Mouse (Mus musculus) bone marrow, adult 2 months (tissue): Measurements from ENCODE around the gene Dlg2. TPM values are rescaled to one million over a fixed set of nuclear protein-coding genes. Genes with fewer than 3 reads are reported as not detected.

Experiments used
- H3K27ac ChIP-seq: fragments of 200-500 bp; 2 replicates; pipeline ENCODE4 v1.5.1; 2012; ENCODE audit warnings: low read depth, mild to moderate bottlenecking, control low read depth, inconsistent platforms, low read length; ENCODE audit not compliant: control insufficient read depth, poor library complexity, insufficient read depth
- H3K4me1 ChIP-seq: fragments of 200-500 bp; 2 replicates; pipeline ENCODE4 v1.6.1; 2011; ENCODE audit warnings: low read length; ENCODE audit not compliant: control insufficient read depth, insufficient read depth
- H3K4me3 ChIP-seq: fragments of 200-500 bp; replicated peaks from 2 replicates; pipeline ENCODE3; 2011; ENCODE audit warnings: mild to moderate bottlenecking, low read depth, low read length, control low read depth; ENCODE audit not compliant: control insufficient read depth
- CTCF ChIP-seq: fragments of 200-500 bp; IDR thresholded peaks from 2 replicates; pipeline ENCODE4 v1.5.1; 2011; ENCODE audit warnings: low read length, control low read depth; ENCODE audit not compliant: control insufficient read depth, insufficient read depth
- POLR2A ChIP-seq: fragments of 200-500 bp; IDR thresholded peaks from 2 replicates; pipeline ENCODE4 v1.6.1; 2011; ENCODE audit warnings: low read depth, mild to moderate bottlenecking, control low read depth, low read length, borderline replicate concordance; ENCODE audit not compliant: control insufficient read depth
- WGBS: fragments of 180-500 bp; shearing (Covaris S2); methylation state at CpG from one replicate; pipeline ENCODE4 v1.1.7; 2018; 5-methylcytosine and 5-hydroxymethylcytosine counted together
- polyA plus RNA-seq: library from polyadenylated mRNA; stranded (reverse); fragments of >200 nt; gene quantifications from 2 replicates; pipeline ENCODE4 v1.2.4, GENCODE M21; 2011; ENCODE audit warnings: low replicate concordance; ENCODE audit not compliant: missing spikeins, insufficient read depth, insufficient read length

Dlg2 gene
- polyA plus RNA-seq, 1 experiment = 11.7 TPM

- Histone ChIP-seq H3K4me3 (no peak overlapping the region), H3K27ac (no peak overlapping the region), H3K4me1 (no peaks in the 10 kb centered on the region)
- TF ChIP-seq CTCF = no peak
- no peak for TF ChIP-seq POLR2A
Measured at GRCm38 (mm10) chr7:91687930-91688329, 1211.5 kb downstream of the Dlg2 start.

- H3K4me3 ChIP-seq = no peak overlapping the region
- H3K4me1 ChIP-seq = no peaks in the 10 kb centered on the region
- no peak overlapping the region for H3K27ac ChIP-seq
- WGBS = 78% methylated on average over 2 of the region's 2 CpGs
- TF ChIP-seq POLR2A (no peak), CTCF (no peak)
Measured at GRCm38 (mm10) chr7:91689829-91690228, 1213.4 kb downstream of the Dlg2 start.

DNA sequence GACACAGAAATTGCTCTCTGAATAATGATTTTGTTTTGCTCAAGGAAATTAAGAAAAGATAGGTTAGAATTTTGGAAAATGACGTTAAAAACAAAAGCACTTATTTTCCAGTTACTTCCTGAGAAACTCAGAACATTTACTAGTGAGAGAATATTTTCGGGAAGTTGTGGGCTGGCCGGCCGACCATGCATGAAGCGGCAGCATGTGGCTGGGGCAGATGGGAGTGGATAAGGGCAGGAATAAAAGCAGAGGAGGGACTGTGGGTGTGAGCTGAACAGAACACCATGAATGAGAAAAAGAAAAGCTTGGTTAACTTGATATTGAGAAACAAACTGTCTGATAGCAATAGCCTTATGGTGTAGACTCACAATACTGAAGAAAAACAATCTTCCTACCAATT lies 1233.4 kb downstream of the Dlg2 start:
- TF ChIP-seq CTCF (no peak), POLR2A (no peak)
- Histone ChIP-seq H3K4me3 (no peak overlapping the region), H3K4me1 (no peaks in the 10 kb centered on the region), H3K27ac (no peak overlapping the region)
- WGBS = 18% methylated on average over 5 of the region's 5 CpGs

DNA sequence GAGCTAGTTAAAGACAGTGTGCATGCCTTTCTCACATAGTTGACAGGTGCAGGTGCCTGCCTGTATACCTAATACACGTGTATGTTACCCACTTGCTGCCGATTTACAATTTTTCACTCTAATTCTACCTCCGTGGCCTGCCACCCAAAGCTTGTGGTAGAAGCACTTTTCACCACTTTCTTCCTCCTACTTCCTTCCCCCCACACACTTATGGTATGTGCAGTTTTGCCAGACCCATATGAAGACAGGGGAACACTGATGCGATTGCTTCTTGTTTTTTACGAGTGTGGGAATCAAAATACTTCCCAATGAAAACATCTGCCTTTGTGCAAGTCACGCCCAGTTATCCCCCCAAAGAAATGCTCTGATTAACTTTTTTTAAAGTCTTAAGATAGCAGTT lies 1234.7 kb downstream of the Dlg2 start:
- H3K27ac ChIP-seq = no peak overlapping the region
- TF ChIP-seq POLR2A (no peak), CTCF (no peak)
- WGBS = 17% methylated on average over 6 of the region's 6 CpGs
- no peak overlapping the region for H3K4me3 ChIP-seq
- no peaks in the 10 kb centered on the region for H3K4me1 ChIP-seq

- TF ChIP-seq CTCF = no peak
- TF ChIP-seq POLR2A = no peak
- H3K4me1 ChIP-seq = no peaks in the 10 kb centered on the region
- 79% methylated on average over 1 of the region's 1 CpGs for WGBS
Measured at GRCm38 (mm10) chr7:91715776-91716175, 1239.3 kb downstream of the Dlg2 start.

GRCm38 (mm10) chr7:91716696-91717095 lies 1240.2 kb downstream of the Dlg2 start:
- no peak overlapping the region for H3K4me3 ChIP-seq
- H3K27ac ChIP-seq = no peak overlapping the region
- WGBS = 22% methylated on average over 6 of the region's 6 CpGs
- no peak for TF ChIP-seq POLR2A
- no peak for TF ChIP-seq CTCF
- H3K4me1 ChIP-seq = no peaks in the 10 kb centered on the region

More at GRCm38 (mm10) chr7:91715776-91716175, 1239.3 kb downstream of the Dlg2 start:
- Histone ChIP-seq H3K4me3 (no peak overlapping the region), H3K27ac (no peak overlapping the region)

GRCm38 (mm10) chr7:91720318-91720717 lies 1243.8 kb downstream of the Dlg2 start:
- Histone ChIP-seq H3K4me3 (no peak overlapping the region), H3K4me1 (no peaks in the 10 kb centered on the region), H3K27ac (no peak overlapping the region)
- TF ChIP-seq CTCF = no peak
- no peak for TF ChIP-seq POLR2A

DNA sequence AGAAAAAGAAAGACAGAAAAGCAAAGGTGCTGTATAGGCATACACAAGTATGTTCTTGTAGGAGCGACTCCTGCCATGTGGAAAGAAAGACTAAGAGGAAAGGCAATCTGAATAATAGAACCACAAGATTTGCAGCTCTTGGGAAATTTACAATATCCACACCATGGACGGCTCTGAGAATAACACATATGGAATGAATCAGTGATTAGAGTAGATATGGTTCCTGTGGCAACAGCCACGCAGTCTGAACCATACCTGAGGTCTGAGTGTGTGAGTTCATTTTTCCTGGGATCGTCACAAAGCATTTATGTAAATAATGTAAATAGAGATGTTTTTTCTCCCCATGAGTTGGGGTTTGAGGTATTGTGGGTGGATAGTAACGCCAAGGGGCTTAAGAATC lies 1247.9 kb downstream of the Dlg2 start:
- Histone ChIP-seq H3K4me1 (no peaks in the 10 kb centered on the region), H3K4me3 (no peak overlapping the region), H3K27ac (no peak overlapping the region)
- whole genome bisulfite sequencing = 74% methylated on average over 5 of the region's 5 CpGs
- TF ChIP-seq CTCF (no peak), POLR2A (no peak)

DNA sequence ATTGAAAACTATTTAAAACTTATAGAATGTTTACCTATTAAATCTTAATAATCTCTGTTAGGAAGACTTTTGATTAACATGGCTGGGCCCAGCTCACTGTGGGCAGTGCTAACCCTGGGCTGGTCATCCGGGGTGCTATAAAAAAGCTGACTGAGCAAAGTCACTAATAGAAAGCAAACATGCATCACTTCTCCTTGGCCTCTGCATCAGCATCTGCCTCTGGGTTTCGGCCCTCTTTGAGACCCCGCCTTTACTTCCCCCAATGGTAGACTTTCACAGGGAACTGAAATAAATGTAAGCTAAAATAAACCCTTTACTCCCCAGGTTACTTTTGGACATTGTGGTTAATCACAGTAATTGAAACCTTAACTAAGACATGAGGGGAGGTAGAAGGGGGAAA lies 1264.3 kb downstream of the Dlg2 start:
- 70% methylated on average over 3 of the region's 3 CpGs for WGBS
- Histone ChIP-seq H3K4me1 (no peaks in the 10 kb centered on the region; the same call in 1 of the 2 replicates), H3K4me3 (no peak overlapping the region), H3K27ac (no peak overlapping the region)
- TF ChIP-seq POLR2A = no peak
- TF ChIP-seq CTCF = no peak
